Mouse (Mus musculus) gastrocnemius, adult 18-20 months (tissue): ENCODE results near the gene Trim41. TPM values are rescaled to one million over a fixed set of nuclear protein-coding genes. Genes with fewer than 3 reads are reported as not detected.
"Not testable (repeated sequence)": the region's sequence is repeated elsewhere in the genome, so short reads cannot be mapped to it uniquely, and the experiment has no call there.

Experiments
- DNase-seq: peaks from one replicate; pipeline ENCODE4 v3.0.0; 2021; ENCODE audit warnings: low spot score
- total RNA-seq, 2 experiments: library from RNA; stranded (reverse); gene quantifications; 2 replicates each; pipeline ENCODE4 v1.2.3; 2021

Trim41 gene
- total RNA-seq, 2 experiments from 2014 or later = 15.7 to 22.6 TPM

- no peak for DNase-seq
Measured at GRCm38 (mm10) chr11:48838181-48838797, 21.1 kb upstream of the Trim41 start.

GRCm38 (mm10) chr11:48837310-48838180, 20.4 kb upstream of the Trim41 start:
- peak; percentile 57 for DNase-seq

- DNase-seq = peak; percentile 87
Measured at GRCm38 (mm10) chr11:48836990-48837309, 19.8 kb upstream of the Trim41 start.

DNA sequence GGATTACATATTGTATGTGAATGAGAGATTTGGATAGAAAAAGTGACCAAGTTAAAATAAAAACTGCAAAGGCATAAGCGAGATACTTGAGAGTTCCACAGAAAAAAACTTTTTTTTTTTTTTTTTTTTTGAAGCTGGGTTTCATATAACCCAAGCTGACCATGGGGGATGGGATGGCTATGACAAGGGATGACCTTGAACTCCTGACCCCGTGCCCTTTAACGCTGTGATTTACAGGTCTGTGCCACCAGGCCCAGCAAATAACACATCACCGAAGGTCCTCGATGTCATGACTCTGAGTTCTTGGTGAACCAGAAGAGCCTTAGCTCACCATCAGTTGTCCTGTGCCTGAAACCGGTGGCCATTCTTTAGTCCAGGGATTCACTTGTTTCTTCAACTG, 18.8 kb upstream of the Trim41 start:
- no peak for DNase-seq

DNA sequence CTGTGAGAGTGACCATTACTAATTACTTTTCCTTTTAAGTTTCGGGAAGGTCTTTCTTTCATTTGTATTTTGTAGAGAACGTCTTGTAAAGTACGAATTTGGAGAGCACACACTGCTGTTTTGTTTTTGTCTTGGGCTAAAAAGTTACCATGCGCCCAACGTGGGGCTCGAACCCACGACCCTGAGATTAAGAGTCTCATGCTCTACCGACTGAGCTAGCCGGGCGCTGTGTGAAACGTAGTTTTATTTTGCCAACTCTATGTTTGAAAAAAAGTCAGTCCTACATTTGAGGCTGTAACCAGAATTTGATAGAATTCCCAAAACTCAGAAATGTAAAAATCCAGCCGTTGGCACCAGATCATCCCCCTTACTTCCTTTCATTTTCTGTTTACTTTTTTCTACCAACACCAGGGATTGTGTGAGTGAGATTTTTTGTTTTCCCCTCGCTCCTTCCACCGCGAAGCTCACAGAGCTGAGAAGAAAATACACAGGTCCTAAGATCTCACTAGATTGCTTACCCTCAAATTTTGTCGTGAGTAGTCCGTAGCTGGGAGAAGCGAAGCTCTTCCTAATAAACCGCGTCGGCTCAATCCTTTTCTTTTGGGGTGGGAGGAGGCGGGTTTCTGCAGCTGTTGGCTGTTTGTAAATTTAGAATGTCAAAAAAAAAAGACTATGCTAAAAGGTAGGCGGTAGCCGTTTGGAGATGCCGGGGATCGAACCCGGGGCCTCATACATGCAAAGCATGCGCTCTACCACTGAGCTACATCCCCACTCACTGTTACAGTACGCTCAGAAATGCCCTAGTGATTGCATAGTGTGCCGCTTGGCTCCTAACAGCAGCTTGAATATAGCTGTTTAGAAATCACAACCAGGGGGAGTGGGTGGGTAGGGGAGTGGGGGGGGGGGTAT, 16.8 kb upstream of the Trim41 start:
- DNase-seq = peak; percentile 89

- DNase-seq = no peak
Measured at GRCm38 (mm10) chr11:48833078-48833730, 16.1 kb upstream of the Trim41 start.

DNA sequence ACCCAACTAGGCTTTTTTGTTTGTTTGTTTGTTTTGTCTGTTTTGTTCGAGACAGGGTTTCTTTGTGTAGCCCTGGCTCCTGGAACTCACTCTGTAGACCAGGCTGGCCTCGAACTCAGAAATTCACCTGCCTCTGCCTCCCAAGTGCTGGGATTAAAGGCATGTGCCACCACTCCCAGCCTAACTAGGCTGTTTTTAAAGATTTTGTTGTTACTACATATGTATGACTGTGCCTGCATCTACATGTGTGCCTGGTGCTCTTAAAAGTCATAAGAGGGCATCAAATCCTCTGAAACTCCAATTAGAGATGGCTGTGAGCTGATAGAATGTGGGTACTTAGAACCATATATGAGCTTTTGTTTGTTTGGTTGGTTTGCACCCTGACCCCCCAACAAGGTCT, 14.1 kb upstream of the Trim41 start:
- no peak for DNase-seq

GRCm38 (mm10) chr11:48830279-48830678, 13.1 kb upstream of the Trim41 start:
- no peak for DNase-seq

GRCm38 (mm10) chr11:48827926-48828325, 10.8 kb upstream of the Trim41 start:
- no peak for DNase-seq

DNA sequence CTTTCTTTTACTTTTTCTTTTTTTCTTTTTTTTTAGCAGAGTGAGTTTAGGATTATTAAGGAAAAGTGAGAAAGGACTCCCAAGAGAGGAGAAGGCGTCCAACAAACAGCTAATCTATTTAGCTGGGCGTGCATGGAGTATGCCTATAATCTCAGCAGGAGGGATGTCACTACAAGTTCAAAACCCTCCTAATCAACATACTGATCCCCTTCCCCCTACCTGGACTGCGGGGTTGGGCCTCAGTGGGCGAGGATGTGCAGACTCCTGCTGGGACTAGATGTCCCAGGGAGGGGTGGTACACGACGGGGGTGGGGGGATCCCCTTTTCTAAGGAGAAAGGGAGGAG, 9.6 kb upstream of the Trim41 start:
- no peak for DNase-seq

DNA sequence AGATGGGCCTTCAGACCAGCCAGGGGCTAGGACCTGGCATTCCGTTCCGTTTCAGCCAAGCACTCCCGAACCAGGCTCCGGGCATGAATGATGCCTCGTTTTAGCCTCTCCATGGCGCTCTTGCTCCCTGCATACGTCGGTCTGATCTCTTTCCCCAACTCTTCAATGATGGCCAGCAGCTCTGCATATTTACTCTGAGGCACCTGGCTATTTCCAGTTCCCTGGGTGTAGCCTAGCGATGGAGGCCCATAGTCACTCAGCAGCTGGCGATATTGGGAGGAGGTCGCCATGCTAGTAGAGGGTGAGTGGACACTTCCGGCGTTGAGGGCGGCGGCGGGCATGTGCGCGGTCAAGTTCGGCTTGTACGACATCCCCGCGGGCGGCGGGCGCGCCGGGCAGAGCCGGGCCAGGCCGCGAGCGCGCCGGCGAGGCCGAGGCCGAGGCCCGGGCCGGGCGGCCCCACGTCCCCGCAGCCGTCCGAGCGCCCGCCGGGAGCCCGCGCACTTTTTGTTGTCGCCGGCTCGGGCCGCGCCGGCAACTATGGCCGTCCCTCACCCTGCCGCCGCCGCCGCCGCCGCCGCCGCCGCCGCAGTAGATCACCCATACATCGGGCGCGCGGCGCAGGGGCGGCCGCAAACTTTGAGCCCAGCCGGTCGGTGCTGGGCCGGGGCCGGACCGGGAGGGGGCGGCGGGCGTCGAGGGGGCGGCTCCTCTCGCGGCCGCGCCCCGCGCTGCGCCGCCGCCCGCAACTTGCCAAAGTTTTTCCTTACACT, 9.0 kb upstream of the Trim41 start, which contains the start of the genes Trim7 and Gm12184:
TSS of gene Trim7 (plus strand) at position 162 of the 773 bp plus-strand sequence.
TSS of gene Gm12184 (minus strand) at position 677 of the 773 bp plus-strand sequence.
- DNase-seq = not testable (repeated sequence)

DNA sequence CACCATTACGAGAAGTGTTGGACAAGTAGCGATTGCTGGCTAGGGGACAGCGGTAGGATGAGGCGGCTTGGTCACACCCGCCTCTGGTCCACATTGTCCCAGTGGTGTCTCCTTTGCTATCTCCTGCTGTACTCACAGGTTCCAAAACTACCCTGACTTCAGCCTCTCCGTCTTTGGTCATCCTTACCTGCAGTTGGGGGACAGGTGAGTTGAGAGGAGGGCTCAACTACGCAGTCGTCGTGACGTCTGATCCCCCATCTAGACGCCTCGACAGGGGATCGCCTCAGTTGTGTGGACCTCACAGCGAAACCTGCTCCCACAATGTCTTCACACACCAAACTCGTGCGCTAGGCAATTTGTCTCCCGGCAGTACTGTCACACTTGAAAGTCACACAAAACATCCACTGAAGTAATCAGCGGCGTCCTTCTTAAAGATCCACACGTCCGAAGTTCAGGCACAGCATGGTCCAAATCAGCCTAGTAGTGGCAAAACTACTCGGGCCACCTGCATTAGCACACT, 7.2 kb upstream of the Trim41 start:
- DNase-seq = no peak

DNA sequence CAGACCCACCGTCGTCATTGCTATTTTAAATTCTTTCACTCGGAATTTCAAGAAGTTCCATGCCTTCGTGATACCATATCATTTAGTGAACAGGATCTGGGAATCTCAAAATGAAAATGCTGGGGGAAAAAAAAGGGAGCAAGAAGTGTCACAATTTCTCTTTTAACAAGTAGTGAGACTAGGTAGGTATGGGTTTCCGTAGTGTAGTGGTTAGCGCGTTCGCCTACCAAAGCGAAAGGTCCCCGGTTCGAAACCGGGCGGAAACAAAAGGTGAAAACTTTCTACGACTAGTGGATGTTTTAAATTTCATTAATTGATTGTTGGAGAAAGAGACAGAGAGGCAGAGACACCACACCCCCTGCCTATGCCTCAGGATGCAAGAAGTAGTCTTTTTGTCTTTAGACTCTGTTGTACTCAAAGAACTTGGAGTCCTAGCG, 6.4 kb upstream of the Trim41 start:
- DNase-seq = peak; percentile 60

DNA sequence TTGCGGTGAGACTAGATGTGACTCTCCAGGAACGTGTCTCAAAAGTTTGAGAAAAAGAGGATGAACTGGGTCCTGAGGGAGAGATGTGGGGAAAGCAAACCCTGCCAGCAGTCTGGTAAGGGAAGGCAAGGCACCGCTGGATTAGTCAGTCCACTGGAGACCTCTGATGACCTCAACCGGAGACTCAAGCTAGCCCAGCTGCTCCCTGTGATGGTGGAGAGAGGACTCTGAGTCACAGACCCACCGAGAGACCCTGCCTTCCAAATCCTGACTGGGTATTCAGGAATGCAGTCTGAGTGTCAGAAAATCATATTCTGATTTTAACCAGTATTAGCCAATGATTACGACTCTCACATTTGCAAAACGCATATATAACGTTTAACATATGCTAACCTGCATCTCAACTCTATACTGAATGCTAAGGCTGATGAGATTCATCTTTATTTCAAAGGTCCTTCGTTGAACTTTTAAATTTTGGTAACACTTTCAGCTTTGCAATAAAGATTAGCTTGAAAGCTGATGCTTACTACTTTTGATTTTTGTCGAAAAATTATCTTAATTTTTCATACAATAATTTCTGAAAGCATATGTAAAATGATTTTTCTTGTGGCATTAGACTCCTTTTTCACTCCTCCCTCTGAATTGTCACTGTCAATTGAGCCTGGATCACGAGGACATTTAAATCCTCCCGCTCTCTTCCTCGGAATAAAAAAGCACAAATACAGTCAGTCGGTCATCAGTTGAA, 5.8 kb upstream of the Trim41 start:
- no peak for DNase-seq

DNA sequence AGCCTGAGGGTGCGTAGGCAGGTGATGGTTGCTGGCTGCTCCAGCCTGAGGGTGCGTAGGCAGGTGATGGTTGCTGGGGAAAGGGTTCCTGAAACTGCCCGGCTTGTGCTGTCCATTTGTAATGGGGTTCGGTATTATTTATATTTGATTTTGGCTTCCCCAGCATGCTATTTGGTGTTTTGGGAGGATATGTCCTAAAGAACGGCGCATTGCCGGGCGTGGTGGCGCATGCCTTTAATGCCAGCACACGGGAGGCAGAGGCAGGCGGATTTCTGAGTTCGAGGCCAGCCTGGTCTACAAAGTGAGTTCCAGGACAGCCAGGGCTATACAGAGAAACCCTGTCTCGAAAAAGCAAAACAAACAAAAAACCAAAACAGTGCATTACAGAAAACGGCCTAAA, 4.1 kb upstream of the Trim41 start:
- not testable (repeated sequence) for DNase-seq

DNA sequence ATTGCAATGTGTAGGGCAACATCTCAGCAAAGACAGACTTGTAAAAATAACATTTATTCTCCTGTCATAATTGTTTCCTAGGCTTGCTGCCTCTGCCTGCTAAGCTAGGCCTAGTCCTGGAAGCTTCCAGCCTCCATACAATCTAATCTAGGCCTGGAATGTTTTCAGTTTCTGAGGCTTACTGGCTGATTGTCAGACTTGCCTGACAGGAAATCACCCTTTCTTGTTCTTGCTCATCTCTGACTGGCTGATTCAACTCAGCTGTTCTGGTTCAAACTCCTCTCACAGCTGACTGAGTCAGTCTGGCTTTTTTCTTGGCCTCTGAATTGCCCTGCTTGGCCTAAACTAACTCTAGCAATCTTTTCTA, 3.1 kb upstream of the Trim41 start:
- no peak for DNase-seq

- DNase-seq = no peak
Measured at GRCm38 (mm10) chr11:48819614-48820307, 2.6 kb upstream of the Trim41 start.

DNA sequence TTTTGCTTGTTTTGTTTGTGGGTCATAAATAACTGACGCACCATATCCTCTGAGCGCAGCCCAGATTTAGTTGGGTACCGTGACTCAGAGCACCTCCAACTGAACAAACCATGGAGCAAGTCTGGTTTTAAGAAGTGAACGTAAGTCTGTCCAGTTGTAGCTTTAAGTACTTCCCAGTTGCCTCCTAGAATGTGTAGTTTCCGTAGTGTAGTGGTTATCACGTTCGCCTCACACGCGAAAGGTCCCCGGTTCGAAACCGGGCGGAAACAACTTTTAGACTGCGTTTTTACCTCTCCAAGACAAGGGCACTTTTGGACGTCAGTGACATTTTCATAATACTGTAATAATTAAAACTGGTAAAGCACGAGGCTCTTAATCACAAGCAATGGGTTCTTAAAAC, 1.2 kb upstream of the Trim41 start:
- DNase-seq = peak; percentile 92

- DNase-seq = no peak
Measured at GRCm38 (mm10) chr11:48817794-48818193, 641 bp upstream of the Trim41 start.
